Mouse (Mus musculus): ENCODE measurements around the gene Cryga.

GRCm38 (mm10) chr1:65107654-65108279 lies 4.6 kb upstream of the Cryga start:
- TF ChIP-seq CTCF (IDR thresholded peaks at IDR 0.05), result no peak
- no peak for TF ChIP-seq POLR2A (IDR thresholded peaks at IDR 0.05; ENCODE audit: insufficient read depth, low read depth, low read length)

Measured in heart, adult 2 months (tissue).